Mouse (Mus musculus) stomach, postnatal 0 days (tissue): ENCODE results near the gene Crcp.

Experiments
- CTCF ChIP-seq: IDR thresholded peaks from 2 replicates; pipeline ENCODE4 v1.5.1; 2016; ENCODE audit warnings: antibody characterized with exemption, low read depth, mild to moderate bottlenecking, moderate library complexity
- EP300 ChIP-seq: optimal IDR thresholded peaks from 2 replicates; pipeline ENCODE3; 2016; ENCODE audit warnings: antibody characterized with exemption

GRCm38 (mm10) chr5:130060329-130060665 is 31.2 kb downstream of the Crcp start:
- no peak for TF ChIP-seq EP300
- TF ChIP-seq CTCF = no peak
